Mouse (Mus musculus) small intestine, adult 2 months (tissue): ENCODE data around the gene Rnf150. TPM values are rescaled to one million over a fixed set of nuclear protein-coding genes. Genes with fewer than 3 reads are reported as not detected.

Experiments
- H3K27ac ChIP-seq: fragments of 200-500 bp; 2 replicates; pipeline ENCODE4 v1.5.1; 2012; ENCODE audit warnings: low read depth, low read length, control low read depth, inconsistent platforms; ENCODE audit not compliant: insufficient read depth
- H3K27me3 ChIP-seq: fragments of 200-500 bp; 2 replicates; pipeline ENCODE4 v1.6.1; 2012; ENCODE audit warnings: mild to moderate bottlenecking, moderate library complexity, low read length, inconsistent platforms; ENCODE audit not compliant: control insufficient read depth, insufficient read depth
- H3K36me3 ChIP-seq: fragments of 200-500 bp; 2 replicates; pipeline ENCODE4 v1.6.1; 2012; ENCODE audit warnings: mild to moderate bottlenecking, low read length, control low read depth, inconsistent platforms; ENCODE audit not compliant: control insufficient read depth, insufficient read depth
- H3K4me1 ChIP-seq: fragments of 200-500 bp; 2 replicates; pipeline ENCODE4 v1.6.1; 2012; ENCODE audit warnings: low read length, inconsistent platforms, mixed read lengths; ENCODE audit not compliant: control insufficient read depth, insufficient read depth, insufficient read length
- H3K4me3 ChIP-seq: fragments of 200-500 bp; 2 replicates; pipeline ENCODE4 v1.5.1; 2012; ENCODE audit warnings: low read depth, mild to moderate bottlenecking, control low read depth, inconsistent platforms, low read length, moderate library complexity
- CTCF ChIP-seq: fragments of 200-500 bp; IDR thresholded peaks from 2 replicates; pipeline ENCODE4 v1.5.1; 2012; ENCODE audit warnings: low read depth, mild to moderate bottlenecking, control low read depth, inconsistent platforms, low read length, moderate library complexity, mixed read lengths; ENCODE audit not compliant: insufficient replicate concordance, insufficient read length; ENCODE audit errors: extremely low read depth
- POLR2A ChIP-seq: fragments of 200-500 bp; IDR thresholded peaks from 2 replicates; pipeline ENCODE4 v1.6.1; 2012; ENCODE audit warnings: low read depth, mild to moderate bottlenecking, control low read depth, inconsistent platforms, low read length, moderate library complexity
- WGBS: fragments of 180-500 bp; shearing (Covaris S2); methylation state at CpG from one replicate; pipeline ENCODE4 v1.1.7; 2018; 5-methylcytosine and 5-hydroxymethylcytosine counted together
- polyA plus RNA-seq: library from polyadenylated mRNA; depleted of rRNA; stranded (reverse); fragments of >200 nt; gene quantifications from 2 replicates; pipeline ENCODE4 v1.2.3, GENCODE M21; 2012

Rnf150 gene
- polyA plus RNA-seq, 1 experiment, result 0.32 TPM

- Histone ChIP-seq H3K27me3 (no peaks in the 10 kb centered on the region), H3K27ac (no peak overlapping the region), H3K4me1 (no peaks in the 10 kb centered on the region), H3K36me3 (no peaks in the 10 kb centered on the region), H3K4me3 (no peak overlapping the region)
- 70% methylated on average over 4 of the region's 4 CpGs for WGBS
- TF ChIP-seq POLR2A, result no peak
These were observed 31.9 kb downstream of the Rnf150 start for GRCm38 (mm10) chr8:82895091-82895490.

DNA sequence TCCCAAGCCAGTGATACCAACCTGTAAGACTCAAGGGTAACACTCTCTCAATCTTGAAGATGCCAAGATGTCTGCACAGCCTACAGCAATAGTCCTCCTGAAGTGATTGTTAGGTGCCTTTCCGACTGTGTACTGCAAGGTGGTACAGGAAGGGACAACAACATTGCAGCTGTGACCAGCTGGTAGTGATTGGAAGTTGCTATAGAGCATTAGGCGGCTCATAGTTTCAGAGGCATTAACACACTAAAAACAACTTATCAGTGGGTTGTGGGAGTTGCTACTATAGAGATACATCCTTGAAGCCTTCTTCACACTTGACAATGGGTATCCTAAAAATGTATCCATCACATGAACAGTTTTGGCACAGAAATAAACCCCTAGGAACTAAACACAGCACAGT, 33.6 kb downstream of the Rnf150 start:
- Histone ChIP-seq H3K36me3 (no peaks in the 10 kb centered on the region), H3K27me3 (no peaks in the 10 kb centered on the region), H3K4me1 (no peaks in the 10 kb centered on the region), H3K27ac (no peak overlapping the region), H3K4me3 (no peak overlapping the region)
- WGBS, result 82% methylated on average over 2 of the region's 2 CpGs
- no peak for TF ChIP-seq POLR2A
- no peak for TF ChIP-seq CTCF

DNA sequence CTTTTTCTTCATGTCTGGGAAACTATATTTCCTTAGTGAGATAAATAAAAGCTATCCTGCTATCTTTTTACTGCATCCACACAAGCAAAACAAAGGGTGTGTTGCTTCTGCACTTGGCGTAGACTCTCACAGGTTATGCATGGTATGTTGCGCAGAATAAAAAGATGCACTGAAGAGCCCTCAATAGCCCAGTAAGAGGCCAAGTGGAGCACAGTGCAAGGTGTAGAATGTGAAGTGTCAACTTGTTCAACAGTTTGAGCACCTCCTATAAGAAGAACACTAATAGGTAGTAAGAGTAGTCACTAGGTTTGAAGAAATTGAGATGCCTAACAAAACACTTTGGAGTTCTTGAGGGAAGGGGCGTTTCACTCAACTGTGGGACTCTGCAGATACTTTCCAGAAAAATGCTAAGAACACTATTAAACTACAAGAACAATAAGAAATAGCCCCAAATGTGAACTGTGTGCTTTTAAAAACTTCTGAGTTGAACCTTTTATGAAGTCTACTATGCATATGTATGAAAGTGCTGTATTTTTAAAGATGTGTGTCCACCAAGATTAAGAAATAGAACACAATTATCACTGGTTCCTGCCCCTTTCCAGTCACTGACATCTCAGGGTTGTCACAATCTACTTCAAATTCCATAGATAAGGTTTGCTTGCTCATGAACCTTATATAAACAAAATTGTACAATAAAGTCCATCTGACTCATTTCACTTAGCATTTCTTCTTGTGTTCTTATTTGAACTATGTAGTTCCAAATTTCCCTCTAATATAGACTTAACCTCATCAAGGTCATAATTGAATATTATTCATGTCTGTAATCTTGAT, 34.7 kb downstream of the Rnf150 start:
- no peak overlapping the region for H3K4me3 ChIP-seq
- TF ChIP-seq CTCF (no peak), POLR2A (no peak)
- no peaks in the 10 kb centered on the region for H3K36me3 ChIP-seq
- H3K27ac ChIP-seq, result no peak overlapping the region
- no peaks in the 10 kb centered on the region for H3K27me3 ChIP-seq
- WGBS, result 88% methylated on average over 3 of the region's 3 CpGs
- no peaks in the 10 kb centered on the region for H3K4me1 ChIP-seq

- TF ChIP-seq CTCF (no peak), POLR2A (no peak)
- Histone ChIP-seq H3K36me3 (no peaks in the 10 kb centered on the region), H3K27ac (no peak overlapping the region), H3K4me1 (no peaks in the 10 kb centered on the region), H3K27me3 (no peaks in the 10 kb centered on the region), H3K4me3 (no peak overlapping the region)
- 63% methylated on average over 8 of the region's 8 CpGs for WGBS
These were observed 35.3 kb downstream of the Rnf150 start for GRCm38 (mm10) chr8:82898459-82898841.

GRCm38 (mm10) chr8:82900958-82901357, 37.8 kb downstream of the Rnf150 start:
- H3K4me1 ChIP-seq, result no peaks in the 10 kb centered on the region
- no peak overlapping the region for H3K4me3 ChIP-seq
- H3K27me3 ChIP-seq, result no peaks in the 10 kb centered on the region
- no peaks in the 10 kb centered on the region for H3K36me3 ChIP-seq
- no peak for TF ChIP-seq POLR2A
- no peak for TF ChIP-seq CTCF
- H3K27ac ChIP-seq, result no peak overlapping the region
- WGBS, result 81% methylated on average over 4 of the region's 4 CpGs

GRCm38 (mm10) chr8:82901549-82902138, 38.5 kb downstream of the Rnf150 start:
- 91% methylated on average over 12 of the region's 12 CpGs for WGBS
- no peaks in the 10 kb centered on the region for H3K4me1 ChIP-seq
- no peak overlapping the region for H3K27ac ChIP-seq
- TF ChIP-seq POLR2A (no peak), CTCF (no peak)
- H3K36me3 ChIP-seq, result no peaks in the 10 kb centered on the region
- no peak overlapping the region for H3K4me3 ChIP-seq
- no peaks in the 10 kb centered on the region for H3K27me3 ChIP-seq

GRCm38 (mm10) chr8:82903497-82903896, 40.3 kb downstream of the Rnf150 start:
- 65% methylated on average over 3 of the region's 3 CpGs for WGBS
- Histone ChIP-seq H3K4me3 (no peak overlapping the region), H3K36me3 (no peaks in the 10 kb centered on the region), H3K27me3 (no peaks in the 10 kb centered on the region), H3K27ac (no peak overlapping the region), H3K4me1 (no peaks in the 10 kb centered on the region)
- TF ChIP-seq CTCF (no peak), POLR2A (no peak)
